Comparison of ENCODE assay signal across 31 mouse cellular contexts in the genomic region with DNA sequence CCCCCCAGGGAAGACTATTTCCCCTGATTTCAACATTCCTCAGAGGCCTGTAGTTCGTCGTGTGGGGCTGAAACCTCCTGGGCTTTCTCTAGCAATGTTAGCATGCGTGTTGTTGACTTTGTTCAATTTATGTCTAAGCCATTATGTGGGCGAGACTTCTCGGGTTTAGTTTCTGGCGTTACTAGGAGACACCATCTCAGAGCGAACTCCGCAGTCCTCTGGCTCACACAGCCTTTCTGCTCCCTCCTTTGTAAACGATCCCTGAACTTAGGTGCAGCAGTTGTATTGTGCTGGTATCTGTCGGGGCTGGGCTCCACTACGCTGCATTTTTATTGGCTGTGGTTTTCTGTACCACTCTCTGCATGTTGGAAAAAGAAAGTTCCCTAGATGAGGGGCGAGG. TPM values are rescaled to one million over a fixed set of nuclear protein-coding genes. Genes with fewer than 3 reads are reported as not detected.
A peak's percentile ranks its signal among the peaks of the same experiment; 100 is the strongest.
DNase-seq lines count a peak whose midpoint lies in the region; ATAC-seq and TF ChIP-seq lines count a peak whose summit lies in the region.
"Had no signal": no experiment of that assay in that cellular context is flagged by ENCODE, and none has a peak within 500 bp of the region (broad histone marks: within the 10 kb centered on the region; RNA-seq: fewer than 3 reads in every experiment).

No protein-coding gene starts in this region.

- no peaks in the 10 kb centered on the region for H3K4me1 ChIP-seq in embryonic facial prominence, embryonic 14.5 days (ENCODE audit: control insufficient read depth, insufficient read depth, low read length)
- H3K4me1 ChIP-seq in embryonic facial prominence, embryonic 10.5 days: peaks cover 13% of the 10 kb centered on the region
- H3K4me1 ChIP-seq in kidney, postnatal 0 days (replicated peaks; ENCODE audit: insufficient read depth, low read length): no peaks in the 10 kb centered on the region
- H3K4me1 ChIP-seq in small intestine, adult 2 months (ENCODE audit: control insufficient read depth, insufficient read depth, insufficient read length, low read length): peaks cover 42% of the 10 kb centered on the region
- H3K4me1 ChIP-seq: embryonic facial prominence, embryonic 12.5 days; limb, embryonic 15.5 days had no signal

- no peaks in the 10 kb centered on the region for H3K27me3 ChIP-seq in embryonic facial prominence, embryonic 14.5 days (replicated peaks; ENCODE audit: control insufficient read depth, insufficient read depth, low read length)
- no peaks in the 10 kb centered on the region for H3K27me3 ChIP-seq in embryonic facial prominence, embryonic 10.5 days (replicated peaks; ENCODE audit: low read depth, poor library complexity, severe bottlenecking)
- no peaks in the 10 kb centered on the region for H3K27me3 ChIP-seq in kidney, postnatal 0 days (ENCODE audit: insufficient read depth, low read length)
- H3K27me3 ChIP-seq in small intestine, adult 2 months (ENCODE audit: control insufficient read depth, insufficient read depth, low read length): no peaks in the 10 kb centered on the region
- H3K27me3 ChIP-seq: CH12.LX; embryonic facial prominence, embryonic 12.5 days; forebrain, embryonic 12.5 days; heart, embryonic 12.5 days; neural tube, embryonic 12.5 days; Patski had no signal

- DNase-seq in embryonic facial prominence, embryonic 14.5 days (ENCODE audit: low spot score): peak; percentile 38
- no peak for DNase-seq in embryonic facial prominence, embryonic 10.5 days (ENCODE audit: low spot score)
- DNase-seq in kidney, postnatal 0 days (ENCODE audit: low spot score): peak; percentile 67
- no peak for DNase-seq in kidney, postnatal 25 days
- no peak for DNase-seq in lung, postnatal 4 days
- DNase-seq in thymus, postnatal 36 days: no peak
- DNase-seq: adrenal gland, postnatal 36 days; B cell, adult 2 months; cerebellum, adult 2 months; heart, adult 11 months; heart, postnatal 10 days; kidney, adult 18-20 months; kidney, postnatal 4 days; layer of hippocampus, adult 9-11 months; left cerebral cortex, postnatal 4 days; lung, embryonic 14.5 days; midbrain, embryonic 14.5 days had no signal

- H3K27ac ChIP-seq in embryonic facial prominence, embryonic 14.5 days (replicated peaks; ENCODE audit: low read depth, low read length): no peak overlapping the region
- H3K27ac ChIP-seq in embryonic facial prominence, embryonic 10.5 days (replicated peaks): no peak overlapping the region
- no peak overlapping the region for H3K27ac ChIP-seq in kidney, postnatal 0 days
- peak overlapping the region; percentile 72 for H3K27ac ChIP-seq in small intestine, adult 2 months (ENCODE audit: insufficient read depth, low read depth, low read length)
- H3K27ac ChIP-seq: embryonic facial prominence, embryonic 12.5 days; forebrain, embryonic 12.5 days; hindbrain, embryonic 10.5 days; limb, embryonic 15.5 days; liver, embryonic 14.5 days; neural tube, embryonic 12.5 days had no signal

- H3K9me3 ChIP-seq in embryonic facial prominence, embryonic 14.5 days (ENCODE audit: control insufficient read depth, low read length): no peaks in the 10 kb centered on the region
- no peaks in the 10 kb centered on the region for H3K9me3 ChIP-seq in embryonic facial prominence, embryonic 10.5 days
- H3K9me3 ChIP-seq in kidney, postnatal 0 days (replicated peaks; ENCODE audit: low read length): no peaks in the 10 kb centered on the region
- H3K9me3 ChIP-seq: embryonic facial prominence, embryonic 12.5 days; forebrain, embryonic 12.5 days; G1E; heart, embryonic 12.5 days; hindbrain, embryonic 10.5 days; limb, embryonic 15.5 days; neural tube, embryonic 12.5 days had no signal

- H3K36me3 ChIP-seq in embryonic facial prominence, embryonic 14.5 days (ENCODE audit: control insufficient read depth, insufficient read depth, low read length): no peaks in the 10 kb centered on the region
- no peaks in the 10 kb centered on the region for H3K36me3 ChIP-seq in embryonic facial prominence, embryonic 10.5 days (replicated peaks)
- H3K36me3 ChIP-seq in kidney, postnatal 0 days (ENCODE audit: insufficient read depth, low read length): no peaks in the 10 kb centered on the region
- no peaks in the 10 kb centered on the region for H3K36me3 ChIP-seq in small intestine, adult 2 months (ENCODE audit: control insufficient read depth, insufficient read depth, low read length)
- H3K36me3 ChIP-seq: embryonic facial prominence, embryonic 12.5 days; forebrain, embryonic 12.5 days; G1E; heart, embryonic 12.5 days; hindbrain, embryonic 10.5 days; limb, embryonic 15.5 days; neural tube, embryonic 12.5 days had no signal

- no peak overlapping the region for H3K4me2 ChIP-seq in embryonic facial prominence, embryonic 14.5 days (ENCODE audit: low read depth, low read length)
- H3K4me2 ChIP-seq in kidney, postnatal 0 days (ENCODE audit: low read length): no peak overlapping the region
- H3K4me2 ChIP-seq: embryonic facial prominence, embryonic 12.5 days; forebrain, embryonic 12.5 days; heart, embryonic 12.5 days; limb, embryonic 15.5 days; lung, embryonic 14.5 days; neural tube, embryonic 12.5 days had no signal

- WGBS in embryonic facial prominence, embryonic 14.5 days: 54% methylated on average over 12 of the region's 12 CpGs
- 78% methylated on average over 12 of the region's 12 CpGs for WGBS in embryonic facial prominence, embryonic 10.5 days
- WGBS in kidney, postnatal 0 days: 35% methylated on average over 12 of the region's 12 CpGs
- WGBS in small intestine, adult 2 months: 42% methylated on average over 12 of the region's 12 CpGs

- H3K4me3 ChIP-seq in embryonic facial prominence, embryonic 14.5 days (ENCODE audit: low read depth, low read length): no peak overlapping the region
- no peak overlapping the region for H3K4me3 ChIP-seq in embryonic facial prominence, embryonic 10.5 days
- H3K4me3 ChIP-seq in kidney, postnatal 0 days (replicated peaks; ENCODE audit: low read depth, low read length): no peak overlapping the region
- no peak overlapping the region for H3K4me3 ChIP-seq in small intestine, adult 2 months (ENCODE audit: low read depth, low read length)
- H3K4me3 ChIP-seq: embryonic facial prominence, embryonic 12.5 days; erythroblast, embryonic 14.5 days; forebrain, embryonic 12.5 days; heart, embryonic 12.5 days; hindbrain, embryonic 10.5 days; limb, embryonic 15.5 days; neural tube, embryonic 12.5 days had no signal

- H3K9ac ChIP-seq in embryonic facial prominence, embryonic 14.5 days (ENCODE audit: low read depth, low read length): no peak overlapping the region
- H3K9ac ChIP-seq in kidney, postnatal 0 days (ENCODE audit: low read depth, low read length): no peak overlapping the region
- H3K9ac ChIP-seq: embryonic facial prominence, embryonic 12.5 days; forebrain, embryonic 12.5 days; heart, embryonic 12.5 days; limb, embryonic 15.5 days; liver, embryonic 14.5 days; lung, embryonic 14.5 days; neural tube, embryonic 12.5 days had no signal

- no peak for TF ChIP-seq CTCF in kidney, postnatal 0 days (IDR thresholded peaks at IDR 0.05; ENCODE audit: low read depth)
- TF ChIP-seq CTCF in small intestine, adult 2 months (IDR thresholded peaks at IDR 0.05; ENCODE audit: extremely low read depth, insufficient read length, insufficient replicate concordance, low read depth, low read length): no peak

- no peak for TF ChIP-seq POLR2A in small intestine, adult 2 months (IDR thresholded peaks at IDR 0.05; ENCODE audit: low read depth, low read length)

- peak; percentile 55; the same call in 1 of the 2 replicates for ATAC-seq in embryonic facial prominence, embryonic 14.5 days (ENCODE audit: low read depth)
- ATAC-seq in kidney, postnatal 0 days (replicated peaks; ENCODE audit: low FRiP score, low read depth): no peak
- ATAC-seq: hindbrain, embryonic 16.5 days had no signal

RNA-seq across cellular contexts. Expression of gene Cfap97d2, which starts 11.0 kb away (rescaled TPM):
- 0.10 and 0.25 TPM in 2 replicates for polyA plus RNA-seq in embryonic facial prominence, embryonic 14.5 days (2014; fragmentation: Nextera tagmentation; extraction: Ambion mirVana)
- polyA plus RNA-seq in embryonic facial prominence, embryonic 10.5 days (2016; fragmentation: Nextera tagmentation; extraction: Ambion mirVana): 0.24 and 0.70 TPM in 2 replicates
- polyA plus RNA-seq in kidney, postnatal 0 days (2015; fragmentation: Nextera tagmentation; extraction: Ambion mirVana): not detected in 2 replicates
- not detected in 2 replicates for polyA plus RNA-seq in small intestine, adult 2 months (2012; rRNA removed)
- polyA plus RNA-seq: erythroblast, embryonic 14.5 days; G1E; limb, embryonic 15.5 days; lung, embryonic 14.5 days; Patski; thymus, postnatal 0 days had no signal

RNA-seq across cellular contexts. Expression of gene Rasa3, which starts 17.3 kb away (rescaled TPM):
- 39.4 and 40.2 TPM in 2 replicates for polyA plus RNA-seq in embryonic facial prominence, embryonic 14.5 days (2014; fragmentation: Nextera tagmentation; extraction: Ambion mirVana)
- polyA plus RNA-seq in embryonic facial prominence, embryonic 10.5 days (2016; fragmentation: Nextera tagmentation; extraction: Ambion mirVana): 26.3 and 27.3 TPM in 2 replicates
- 14.0 and 15.6 TPM in 2 replicates for polyA plus RNA-seq in kidney, postnatal 0 days (2015; fragmentation: Nextera tagmentation; extraction: Ambion mirVana)
- 8.5 and 13.1 TPM in 2 replicates for polyA plus RNA-seq in small intestine, adult 2 months (2012; rRNA removed)

Comparison
In these comparisons a context has a peak if more than half of its experiments do, and no peak if none do; other contexts are left out.
1. DNase-seq: peak in embryonic facial prominence, embryonic 14.5 days (single experiment) and kidney, postnatal 0 days (single experiment); none in embryonic facial prominence, embryonic 10.5 days (single experiment), kidney, postnatal 25 days (0 of 2), lung, postnatal 4 days (0 of 2) and thymus, postnatal 36 days (0 of 2).